Comparison of ENCODE assay signal across 1 mouse cellular context in the genomic region with DNA sequence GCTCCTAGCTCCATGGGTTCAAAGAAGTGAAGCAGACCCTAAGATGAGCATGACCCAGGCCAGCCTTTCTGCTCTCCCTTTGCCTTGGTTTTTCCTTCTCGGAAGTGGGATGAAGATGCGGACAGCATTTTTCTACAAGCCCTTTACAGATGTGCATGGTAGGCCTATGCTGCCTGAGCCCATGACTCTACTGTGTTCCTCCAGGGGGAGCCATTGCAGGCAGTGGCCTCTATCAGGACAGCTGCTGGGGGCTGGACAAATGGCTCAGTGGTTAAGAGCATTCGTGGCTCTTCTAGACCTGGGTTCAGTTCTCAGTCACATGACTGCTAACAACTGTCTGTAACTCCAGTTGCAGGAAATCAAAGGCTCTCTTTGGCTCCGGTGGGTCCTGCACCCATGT.
A peak's percentile ranks its signal among the peaks of the same experiment; 100 is the strongest.
TF ChIP-seq lines count a peak whose summit lies in the region.

No protein-coding gene starts in this region.

TF ChIP-seq in CH12.LX, 34 proteins besides CTCF, POLR2A, EP300 and RAD21 (continued from another document):
- no peak for TF ChIP-seq RCOR1 (conservative IDR thresholded peaks at IDR 0.05; ENCODE audit: low read depth, low read length)
- no peak for TF ChIP-seq HCFC1 (IDR thresholded peaks at IDR 0.05; ENCODE audit: low read depth, low read length)
- TF ChIP-seq GABPA (IDR thresholded peaks at IDR 0.05; ENCODE audit: insufficient replicate concordance, low read depth, low read length): no peak
- peak; percentile 30 for TF ChIP-seq SMC3 (IDR thresholded peaks at IDR 0.05; ENCODE audit: low read depth, low read length)
- TF ChIP-seq CHD1 (IDR thresholded peaks at IDR 0.05; ENCODE audit: low read depth, low read length): no peak
- no peak for TF ChIP-seq JUN (IDR thresholded peaks at IDR 0.05; ENCODE audit: insufficient read depth, low read depth, low read length)
- TF ChIP-seq NELFE (IDR thresholded peaks at IDR 0.05; ENCODE audit: low read depth, low read length): no peak
